Mouse (Mus musculus) MEL (cell line): ENCODE data around the gene Gm28557. TPM values are rescaled to one million over a fixed set of nuclear protein-coding genes. Genes with fewer than 3 reads are reported as not detected.

Experiments used
- DNase-seq: peaks from one replicate; pipeline ENCODE4 v3.0.0; 2011; ENCODE audit warnings: low read depth, low spot score
- H3K27ac ChIP-seq: 2 replicates; pipeline ENCODE4 v1.5.1; 2012; ENCODE audit warnings: low read depth, mild to moderate bottlenecking, control low read depth, low read length, moderate library complexity; ENCODE audit not compliant: control insufficient read depth
- H3K27me3 ChIP-seq, 2 experiments: fragments of 150-350 bp in 1 of 2; sonication (generic) in 1 of 2; 2 replicates each; pipeline ENCODE4 v1.6.1; 2012; ENCODE audit warnings: low read length in 2 of 2, mild to moderate bottlenecking in 2 of 2, improper control_type of control experiment in 1 of 2, moderate library complexity in 1 of 2; ENCODE audit not compliant: insufficient read depth in 2 of 2, control insufficient read depth in 1 of 2
- H3K36me3 ChIP-seq, 2 experiments: 2 replicates each; pipeline ENCODE4 v1.6.1; 2012 to 2014; ENCODE audit warnings: low read length in 2 of 2, improper control_type of control experiment in 1 of 2, inconsistent platforms in 1 of 2, mild to moderate bottlenecking in 1 of 2; ENCODE audit not compliant: insufficient read depth in 2 of 2, control insufficient read depth in 1 of 2
- H3K4me1 ChIP-seq, 2 experiments: fragments of 150-350 bp in 1 of 2; sonication (generic) in 1 of 2; 2 replicates each; pipeline ENCODE4 v1.6.1; 2012; ENCODE audit warnings: low read length in 2 of 2, improper control_type of control experiment in 1 of 2, mild to moderate bottlenecking in 1 of 2; ENCODE audit not compliant: insufficient read depth in 2 of 2, control insufficient read depth in 1 of 2
- H3K4me3 ChIP-seq, 2 experiments: fragments of 150-350 bp in 1 of 2; sonication (generic) in 1 of 2; 2 replicates each; pipeline ENCODE4 v1.5.1; 2012; ENCODE audit warnings: low read depth in 2 of 2, low read length in 2 of 2, mild to moderate bottlenecking in 2 of 2, moderate library complexity in 2 of 2, control low read depth in 1 of 2, improper control_type of control experiment in 1 of 2; ENCODE audit not compliant: control insufficient read depth in 1 of 2, insufficient read depth in 1 of 2
- H3K79me2 ChIP-seq: 2 replicates; pipeline ENCODE4 v1.6.1; 2012; ENCODE audit warnings: mild to moderate bottlenecking, low read length, moderate library complexity; ENCODE audit not compliant: control insufficient read depth, poor library complexity, insufficient read depth
- H3K9ac ChIP-seq: 2 replicates; pipeline ENCODE4 v1.6.1; 2012; ENCODE audit warnings: low read depth, mild to moderate bottlenecking, control low read depth, low read length, moderate library complexity; ENCODE audit not compliant: control insufficient read depth, poor library complexity, severe bottlenecking
- H3K9me3 ChIP-seq: fragments of 150-350 bp; sonication (generic); replicated peaks from 2 replicates; pipeline ENCODE4 v1.6.1; 2012; ENCODE audit warnings: mild to moderate bottlenecking, low read length, improper control_type of control experiment, moderate library complexity; ENCODE audit not compliant: insufficient read depth
- BHLHE40 ChIP-seq: IDR thresholded peaks from 2 replicates; pipeline ENCODE4 v1.6.1; 2012; ENCODE audit warnings: low read depth, mild to moderate bottlenecking, inconsistent platforms, low read length, improper control_type of control experiment, borderline replicate concordance
- CHD1 ChIP-seq: IDR thresholded peaks from 2 replicates; pipeline ENCODE4 v1.6.1; 2012; ENCODE audit warnings: low read depth, mild to moderate bottlenecking, inconsistent platforms, low read length, improper control_type of control experiment
- CHD2 ChIP-seq: IDR thresholded peaks from 2 replicates; pipeline ENCODE4 v1.6.1; 2011; ENCODE audit warnings: low read length, improper control_type of control experiment
- CTCF ChIP-seq, 3 experiments: IDR thresholded peaks in 2 of 3; conservative IDR thresholded peaks in 1 of 3; 2 replicates each; pipeline ENCODE4 v1.5.1; 2011 to 2012; ENCODE audit warnings: low read length in 3 of 3, low read depth in 2 of 3, mild to moderate bottlenecking in 2 of 3, improper control_type of control experiment in 1 of 3, inconsistent platforms in 1 of 3, mixed read lengths in 1 of 3, moderate library complexity in 1 of 3; ENCODE audit not compliant: control insufficient read depth in 1 of 3, insufficient read depth in 1 of 3, poor library complexity in 1 of 3, severe bottlenecking in 1 of 3
- E2F4 ChIP-seq: IDR thresholded peaks from 2 replicates; pipeline ENCODE4 v1.6.1; 2011; ENCODE audit warnings: low read depth, low read length, improper control_type of control experiment, borderline replicate concordance
- EP300 ChIP-seq, 2 experiments: IDR thresholded peaks; 2 replicates each; pipeline ENCODE4 v1.6.1; 2011; ENCODE audit warnings: improper control_type of control experiment in 2 of 2, low read length in 2 of 2, low read depth in 1 of 2, mild to moderate bottlenecking in 1 of 2
- ETS1 ChIP-seq: IDR thresholded peaks from 2 replicates; pipeline ENCODE4 v1.6.1; 2012; ENCODE audit warnings: low read depth, mild to moderate bottlenecking, inconsistent platforms, low read length, improper control_type of control experiment, moderate library complexity
- HCFC1 ChIP-seq: IDR thresholded peaks from 2 replicates; pipeline ENCODE4 v1.6.1; 2012; ENCODE audit warnings: low read depth, mild to moderate bottlenecking, inconsistent platforms, low read length, improper control_type of control experiment, moderate library complexity
- JUND ChIP-seq: IDR thresholded peaks from 2 replicates; pipeline ENCODE4 v1.6.1; 2011; ENCODE audit warnings: low read depth, mild to moderate bottlenecking, improper control_type of control experiment, low read length
- MAFK ChIP-seq: IDR thresholded peaks from 2 replicates; pipeline ENCODE4 v1.6.1; 2011; ENCODE audit warnings: low read depth, mild to moderate bottlenecking, low read length, improper control_type of control experiment, borderline replicate concordance
- MAX ChIP-seq: IDR thresholded peaks from 2 replicates; pipeline ENCODE4 v1.6.1; 2011; ENCODE audit warnings: low read length, improper control_type of control experiment
- MEF2A ChIP-seq: IDR thresholded peaks from 2 replicates; pipeline ENCODE4 v1.6.1; 2014; ENCODE audit warnings: low read depth, mild to moderate bottlenecking, inconsistent platforms, low read length, improper control_type of control experiment; ENCODE audit not compliant: poor library complexity, insufficient replicate concordance, severe bottlenecking; ENCODE audit errors: extremely low read depth
- MXI1 ChIP-seq: IDR thresholded peaks from 2 replicates; pipeline ENCODE4 v1.6.1; 2011; ENCODE audit warnings: mild to moderate bottlenecking, low read depth, low read length, improper control_type of control experiment
- MYB ChIP-seq: IDR thresholded peaks from 2 replicates; pipeline ENCODE4 v1.6.1; 2011; ENCODE audit warnings: mild to moderate bottlenecking, low read depth, low read length, improper control_type of control experiment
- MYC ChIP-seq: IDR thresholded peaks from 2 replicates; pipeline ENCODE4 v1.6.1; 2011; ENCODE audit warnings: low read depth, mild to moderate bottlenecking, low read length, improper control_type of control experiment, moderate library complexity
- NRF1 ChIP-seq: IDR thresholded peaks from 2 replicates; pipeline ENCODE4 v1.6.1; 2014; ENCODE audit warnings: low read depth, mild to moderate bottlenecking, inconsistent platforms, low read length, improper control_type of control experiment, moderate library complexity; ENCODE audit not compliant: poor library complexity, insufficient read depth, severe bottlenecking
- POLR2A ChIP-seq, 2 experiments: IDR thresholded peaks; 2 replicates each; pipeline ENCODE4 v1.6.1; 2011 to 2012; ENCODE audit warnings: low read length in 2 of 2, mild to moderate bottlenecking in 2 of 2, control low read depth in 1 of 2, improper control_type of control experiment in 1 of 2, low read depth in 1 of 2, moderate library complexity in 1 of 2; ENCODE audit not compliant: control insufficient read depth in 1 of 2, insufficient read depth in 1 of 2, poor library complexity in 1 of 2
- POLR2AphosphoS2 ChIP-seq: IDR thresholded peaks from 2 replicates; pipeline ENCODE4 v1.6.1; 2011; ENCODE audit warnings: low read length, improper control_type of control experiment
- POLR2AphosphoS5 ChIP-seq: IDR thresholded peaks from 2 replicates; pipeline ENCODE4 v1.6.1; 2012; ENCODE audit warnings: low read depth, borderline replicate concordance, mild to moderate bottlenecking, inconsistent platforms, low read length, moderate library complexity, mixed read lengths
- RAD21 ChIP-seq: IDR thresholded peaks from 2 replicates; pipeline ENCODE4 v1.6.1; 2011; ENCODE audit warnings: mild to moderate bottlenecking, low read depth, low read length, improper control_type of control experiment
- SIN3A ChIP-seq: IDR thresholded peaks from 2 replicates; pipeline ENCODE4 v1.6.1; 2012; ENCODE audit warnings: low read length, improper control_type of control experiment, inconsistent platforms
- SMC3 ChIP-seq: IDR thresholded peaks from 2 replicates; pipeline ENCODE4 v1.6.1; 2011; ENCODE audit warnings: low read depth, low read length, improper control_type of control experiment
- TAL1 ChIP-seq: IDR thresholded peaks from 2 replicates; pipeline ENCODE4 v1.6.1; 2012; ENCODE audit warnings: mild to moderate bottlenecking, inconsistent platforms, low read length, moderate library complexity, mixed read lengths
- TBP ChIP-seq: IDR thresholded peaks from 2 replicates; pipeline ENCODE4 v1.8.0; 2011; ENCODE audit warnings: low read depth, low read length, improper control_type of control experiment
- UBTF ChIP-seq: IDR thresholded peaks from 2 replicates; pipeline ENCODE4 v1.6.1; 2012; ENCODE audit warnings: low read depth, mild to moderate bottlenecking, inconsistent platforms, low read length, improper control_type of control experiment, moderate library complexity, borderline replicate concordance; ENCODE audit not compliant: insufficient read depth
- USF1 ChIP-seq: IDR thresholded peaks from 2 replicates; pipeline ENCODE4 v1.6.1; 2014; ENCODE audit warnings: low read depth, mild to moderate bottlenecking, inconsistent platforms, low read length, improper control_type of control experiment, moderate library complexity
- USF2 ChIP-seq, 2 experiments: IDR thresholded peaks; 2 replicates each; pipeline ENCODE4 v1.6.1; 2011 to 2012; ENCODE audit warnings: improper control_type of control experiment in 2 of 2, low read length in 2 of 2, borderline replicate concordance in 1 of 2, inconsistent platforms in 1 of 2, low read depth in 1 of 2, mild to moderate bottlenecking in 1 of 2; ENCODE audit not compliant: insufficient read depth in 1 of 2
- ZC3H11A ChIP-seq: IDR thresholded peaks from 2 replicates; pipeline ENCODE4 v1.6.1; 2012; ENCODE audit warnings: low read depth, mild to moderate bottlenecking, inconsistent platforms, low read length, improper control_type of control experiment
- ZNF384 ChIP-seq: IDR thresholded peaks from 2 replicates; pipeline ENCODE4 v1.6.1; 2012; ENCODE audit warnings: low read depth, mild to moderate bottlenecking, inconsistent platforms, low read length, improper control_type of control experiment
- polyA plus RNA-seq, 2 experiments: library from polyadenylated mRNA; stranded (reverse) in 1 of 2; unstranded in 1 of 2; fragments of >175 nt in 1 of 2; fragments of >200 nt in 1 of 2; gene quantifications; 2 replicates each; pipeline versions ENCODE4 v1.2.1 to v1.2.4; 2012; ENCODE audit warnings: low replicate concordance in 2 of 2, low read depth in 1 of 2; ENCODE audit not compliant: insufficient read length in 2 of 2, insufficient read depth in 1 of 2, missing spikeins in 1 of 2
- total RNA-seq: library from RNA; depleted of rRNA; stranded (reverse); fragments of 300-350 nt; gene quantifications from 2 replicates; pipeline ENCODE4 v1.2.3, GENCODE M21; 2012

The Gm28557 gene
- total and polyA plus RNA-seq, 3 experiments: 2.1 to 2.9 TPM; not detected in 1

DNA sequence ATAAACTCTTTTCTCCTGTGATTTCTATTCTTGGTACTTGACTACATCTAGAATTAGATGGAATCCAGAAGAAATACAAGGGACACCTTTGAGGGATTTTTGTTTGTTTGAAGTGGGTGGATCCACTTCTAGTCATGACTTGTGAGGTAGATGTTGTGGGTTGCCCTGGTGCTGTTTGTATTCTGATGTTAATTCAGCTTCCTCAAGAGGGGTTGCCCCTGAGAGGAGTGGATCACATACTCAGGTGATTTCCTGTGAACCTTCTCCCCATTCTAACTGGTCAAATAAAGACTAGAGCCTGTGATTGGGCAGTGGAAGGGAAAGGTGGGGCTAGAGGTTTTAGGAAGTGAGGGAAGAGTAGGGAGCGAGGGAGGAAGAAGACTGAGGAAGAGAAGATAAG is 26.5 kb downstream of the Gm28557 start:
- Histone ChIP-seq H3K79me2 (peaks cover 2% of the 10 kb centered on the region), H3K4me3 (peak overlapping the region; percentile 67 to 86), H3K36me3 (peaks cover 0 to 4% of the 10 kb centered on the region in 2 experiments; a peak in 1 of 4 replicates), H3K9me3 (no peaks in the 10 kb centered on the region), H3K27ac (peak overlapping the region; percentile 87), H3K4me1 (peaks cover 0 to 3% of the 10 kb centered on the region in 2 experiments; a peak in 1 of 4 replicates), H3K27me3 (no peaks in the 10 kb centered on the region), H3K9ac (peak overlapping the region; percentile 58; the same call in 1 of the 2 replicates)
- DNase-seq: peak; percentile 51
- TF ChIP-seq MAX: no peak
- no peak for TF ChIP-seq MYC
- no peak for TF ChIP-seq POLR2AphosphoS2
- no peak for TF ChIP-seq TAL1
- no peak for TF ChIP-seq POLR2AphosphoS5
- no peak for TF ChIP-seq MXI1
- no peak for TF ChIP-seq SMC3
- no peak for TF ChIP-seq JUND
- no peak for TF ChIP-seq RAD21
- TF ChIP-seq NRF1: no peak
- TF ChIP-seq HCFC1: no peak
- TF ChIP-seq POLR2A (IDR thresholded peaks at IDR 0.05; ENCODE audit: control insufficient read depth in 1 of 2, insufficient read depth in 1 of 2, low read depth in 1 of 2, low read length in 2 of 2, poor library complexity in 1 of 2): no peak
- no peak for TF ChIP-seq BHLHE40
- TF ChIP-seq ZC3H11A: no peak
- TF ChIP-seq USF2 (IDR thresholded peaks at IDR 0.05; ENCODE audit: borderline replicate concordance in 1 of 2, insufficient read depth in 1 of 2, low read depth in 1 of 2, low read length in 2 of 2): no peak
- TF ChIP-seq MYB: no peak
- TF ChIP-seq MEF2A: no peak
- TF ChIP-seq E2F4: no peak
- no peak for TF ChIP-seq ETS1

DNA sequence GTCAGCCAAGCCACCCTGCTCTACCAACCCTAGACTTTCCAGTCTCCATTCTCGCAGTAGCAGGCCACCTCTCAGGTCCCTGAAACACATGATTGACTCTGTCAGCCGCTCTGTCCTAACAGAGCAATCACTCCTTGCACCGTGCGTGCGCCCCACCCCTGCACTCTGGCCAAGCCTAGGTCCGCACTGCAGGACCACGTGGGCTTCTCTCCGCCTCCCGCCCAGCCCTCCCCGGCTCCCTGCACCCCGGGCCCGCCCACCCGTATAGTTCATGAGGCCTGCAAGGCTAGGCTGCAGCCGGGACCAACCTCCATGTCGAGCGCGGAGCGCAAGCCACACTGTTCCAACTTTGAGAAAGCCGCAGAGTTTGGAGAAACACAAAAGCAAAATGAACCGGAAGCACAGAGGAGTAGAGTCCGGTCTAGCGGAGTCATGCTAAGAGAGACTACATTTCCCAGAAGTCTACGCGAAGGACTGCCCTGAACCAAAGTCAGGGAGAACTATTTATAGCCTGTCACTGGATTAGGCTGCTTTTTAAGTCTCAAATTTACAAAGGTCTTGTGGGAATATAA is 27.2 kb downstream of the Gm28557 start:
- Histone ChIP-seq H3K36me3 (peaks cover 0 to 4% of the 10 kb centered on the region in 2 experiments; a peak in 1 of 4 replicates), H3K79me2 (peaks cover 2% of the 10 kb centered on the region), H3K4me1 (peaks cover 0 to 3% of the 10 kb centered on the region in 2 experiments; a peak in 1 of 4 replicates), H3K27ac (peak overlapping the region; percentile 87), H3K4me3 (peak overlapping the region; percentile 67 to 86), H3K27me3 (no peaks in the 10 kb centered on the region), H3K9ac (peak overlapping the region; percentile 77), H3K9me3 (no peaks in the 10 kb centered on the region)
- DNase-seq: peak; percentile 87
- TF ChIP-seq CHD1: no peak
- no peak for TF ChIP-seq USF2 (IDR thresholded peaks at IDR 0.05; ENCODE audit: borderline replicate concordance in 1 of 2, insufficient read depth in 1 of 2, low read depth in 1 of 2, low read length in 2 of 2)
- no peak; the same call in 1 of the 2 replicates for TF ChIP-seq MYC
- TF ChIP-seq USF1: peak; percentile 79
- TF ChIP-seq NRF1: no peak
- TF ChIP-seq EP300 (IDR thresholded peaks at IDR 0.05; ENCODE audit: low read depth in 1 of 2, low read length in 2 of 2): 0 out of 4 replicates have a peak, but pooled peaks of 1 of the 2 experiments have one; percentile 9
- TF ChIP-seq CHD2: no peak; the same call in 1 of the 2 replicates
- no peak for TF ChIP-seq UBTF
- TF ChIP-seq SIN3A: peak; percentile 79
- TF ChIP-seq MYB: no peak
- TF ChIP-seq MXI1: peak; percentile 92
- no peak for TF ChIP-seq CTCF (IDR thresholded peaks at IDR 0.05 in 2 of 3, conservative IDR thresholded peaks at IDR 0.05 in 1 of 3; ENCODE audit: control insufficient read depth in 1 of 3, insufficient read depth in 1 of 3, low read depth in 2 of 3, low read length in 3 of 3, poor library complexity in 1 of 3, severe bottlenecking in 1 of 3)
- TF ChIP-seq BHLHE40: no peak
- no peak for TF ChIP-seq ZNF384
- TF ChIP-seq ZC3H11A: no peak
- no peak for TF ChIP-seq MAFK
- peak; percentile 43; the same call in 1 of the 2 replicates for TF ChIP-seq TBP
